9 mouse cellular contexts compared by ENCODE assay signal in the genomic region with DNA sequence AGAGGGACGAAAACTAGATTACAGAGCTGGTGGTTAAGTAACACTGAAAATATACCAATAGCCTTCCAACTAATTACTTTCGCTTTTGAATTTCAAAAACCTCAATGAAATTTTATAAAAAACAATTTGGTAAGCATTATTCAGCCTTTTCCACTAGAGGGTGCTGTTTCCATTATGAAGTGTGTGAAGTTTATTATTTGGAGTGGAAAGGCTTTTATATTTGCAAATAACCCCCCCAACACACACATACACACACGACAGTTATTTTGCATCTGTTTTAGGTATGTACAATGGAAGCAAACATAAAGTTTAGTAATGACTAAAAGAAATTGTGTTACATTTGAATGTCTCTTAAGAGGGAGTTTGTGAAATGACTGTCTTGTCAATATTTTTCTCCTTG. TPM values are rescaled to one million over a fixed set of nuclear protein-coding genes. Genes with fewer than 3 reads are reported as not detected.
DNase-seq lines count a peak whose midpoint lies in the region; ATAC-seq lines count a peak whose summit lies in the region.
"Had no signal": no experiment of that assay in that cellular context is flagged by ENCODE, and none has a peak within 500 bp of the region (broad histone marks: within the 10 kb centered on the region; RNA-seq: fewer than 3 reads in every experiment).

No protein-coding gene starts in this region.

- no peak for ATAC-seq in midbrain, embryonic 14.5 days (ENCODE audit: low FRiP score, low TSS enrichment)

- 24% methylated on average over 3 of the region's 3 CpGs for WGBS in midbrain, embryonic 14.5 days
- 35% methylated on average over 3 of the region's 3 CpGs for WGBS in midbrain, embryonic 10.5 days

- no peaks in the 10 kb centered on the region for H3K9me3 ChIP-seq in midbrain, embryonic 14.5 days (ENCODE audit: control insufficient read depth, low read length)
- peaks cover 24% of the 10 kb centered on the region for H3K9me3 ChIP-seq in midbrain, embryonic 10.5 days (replicated peaks)
- H3K9me3 ChIP-seq: stomach, embryonic 15.5 days had no signal

- H3K36me3 ChIP-seq in midbrain, embryonic 14.5 days (ENCODE audit: control insufficient read depth, insufficient read depth, low read length), result no peaks in the 10 kb centered on the region
- peaks cover 9% of the 10 kb centered on the region; the same call in 1 of the 2 replicates for H3K36me3 ChIP-seq in midbrain, embryonic 10.5 days
- H3K36me3 ChIP-seq: stomach, embryonic 15.5 days had no signal

- H3K4me3 ChIP-seq in midbrain, embryonic 14.5 days (replicated peaks; ENCODE audit: low read depth, low read length), result no peak overlapping the region
- H3K4me3 ChIP-seq in midbrain, embryonic 10.5 days, result no peak overlapping the region
- H3K4me3 ChIP-seq: stomach, embryonic 15.5 days had no signal

- no peak overlapping the region for H3K9ac ChIP-seq in midbrain, embryonic 14.5 days (replicated peaks; ENCODE audit: low read length)
- H3K9ac ChIP-seq: stomach, embryonic 15.5 days had no signal

- peak; percentile 16 for DNase-seq in heart, adult 8-10 months (ENCODE audit: low spot score)
- DNase-seq in heart, adult 9 months (ENCODE audit: low spot score in 2 of 2), result no peak
- peak; percentile 85 for DNase-seq in midbrain, embryonic 14.5 days
- no peak for DNase-seq in midbrain, embryonic 10.5 days (ENCODE audit: low spot score)
- peak; percentile 39 for DNase-seq in forelimb bud, embryonic 11.5 days (ENCODE audit: low read depth, low spot score)
- DNase-seq in skeletal muscle tissue, adult 2 months (ENCODE audit: low read depth, low spot score), result peak; percentile 3
- no peak for DNase-seq in frontal cortex, postnatal 25 days (ENCODE audit: low spot score in 2 of 2)
- no peak for DNase-seq in layer of hippocampus, adult 9-11 months

- H3K27ac ChIP-seq in midbrain, embryonic 14.5 days (replicated peaks; ENCODE audit: low read depth, low read length), result no peak overlapping the region
- H3K27ac ChIP-seq in midbrain, embryonic 10.5 days (replicated peaks), result no peak overlapping the region
- H3K27ac ChIP-seq: stomach, embryonic 15.5 days had no signal

- H3K27me3 ChIP-seq in midbrain, embryonic 14.5 days (ENCODE audit: control insufficient read depth, insufficient read depth, low read length), result no peaks in the 10 kb centered on the region
- H3K27me3 ChIP-seq in midbrain, embryonic 10.5 days (ENCODE audit: low read depth, poor library complexity, severe bottlenecking), result no peaks in the 10 kb centered on the region
- H3K27me3 ChIP-seq: stomach, embryonic 15.5 days had no signal

- no peak overlapping the region for H3K4me2 ChIP-seq in midbrain, embryonic 14.5 days (ENCODE audit: low read length)
- H3K4me2 ChIP-seq: stomach, embryonic 15.5 days had no signal

- no peaks in the 10 kb centered on the region for H3K4me1 ChIP-seq in midbrain, embryonic 14.5 days (ENCODE audit: control insufficient read depth, insufficient read depth, low read length)
- peaks cover 2% of the 10 kb centered on the region for H3K4me1 ChIP-seq in midbrain, embryonic 10.5 days
- H3K4me1 ChIP-seq: stomach, embryonic 15.5 days had no signal

RNA-seq across cellular contexts. Expression of a gene that starts 53.1 kb away (rescaled TPM):
- total RNA-seq in heart, adult 8-10 months (2022), result under 1 TPM; 0.32 to 0.87 (median 0.63) TPM
- 81.0 and 110 TPM in 2 replicates for polyA plus RNA-seq in midbrain, embryonic 14.5 days (2014; fragmentation: Nextera tagmentation; extraction: Ambion mirVana)
- polyA plus RNA-seq in midbrain, embryonic 10.5 days (2016; fragmentation: Nextera tagmentation; extraction: Ambion mirVana), result 8.0 and 13.7 TPM in 2 replicates

Comparison
In these comparisons a context has a peak if more than half of its experiments do, and no peak if none do; other contexts are left out.
1. DNase-seq: peak in heart, adult 8-10 months (single experiment), midbrain, embryonic 14.5 days (single experiment), forelimb bud, embryonic 11.5 days (single experiment) and skeletal muscle tissue, adult 2 months (single experiment); none in heart, adult 9 months (0 of 2), midbrain, embryonic 10.5 days (single experiment), frontal cortex, postnatal 25 days (0 of 2) and layer of hippocampus, adult 9-11 months (single experiment).